Mouse (Mus musculus) kidney, embryonic 15.5 days (tissue): ENCODE results near the gene Aip. TPM values are rescaled to one million over a fixed set of nuclear protein-coding genes. Genes with fewer than 3 reads are reported as not detected.
"Not testable (repeated sequence)": the region's sequence is repeated elsewhere in the genome, so short reads cannot be mapped to it uniquely, and the experiment has no call there.

Experiments used
- ATAC-seq: fragments of 200-750 bp; cut with Nextera tagmentation; replicated peaks from 2 replicates; pipeline ENCODE4 v1.8.0; 2017; ENCODE audit warnings: moderate TSS enrichment; ENCODE audit not compliant: low FRiP score
- H3K27ac ChIP-seq: fragments of 300-500 bp; sonication (generic); 2 replicates; pipeline ENCODE4 v1.5.1; 2015; ENCODE audit warnings: mild to moderate bottlenecking, inconsistent platforms
- H3K27me3 ChIP-seq: fragments of 300-500 bp; sonication (generic); 2 replicates; pipeline ENCODE4 v1.6.1; 2015; ENCODE audit warnings: inconsistent platforms
- H3K36me3 ChIP-seq: fragments of 300-500 bp; sonication (generic); 2 replicates; pipeline ENCODE4 v1.6.1; 2015; ENCODE audit warnings: inconsistent platforms
- H3K4me1 ChIP-seq: fragments of 300-500 bp; sonication (generic); 2 replicates; pipeline ENCODE4 v1.6.1; 2015; ENCODE audit warnings: inconsistent platforms
- H3K4me2 ChIP-seq: fragments of 300-500 bp; sonication (generic); 2 replicates; pipeline ENCODE4 v1.6.1; 2015; ENCODE audit warnings: moderate library complexity, mild to moderate bottlenecking, inconsistent platforms
- H3K4me3 ChIP-seq: fragments of 300-500 bp; sonication (generic); replicated peaks from 2 replicates; pipeline ENCODE4 v1.5.1; 2015; ENCODE audit warnings: mild to moderate bottlenecking, inconsistent platforms
- H3K9ac ChIP-seq: fragments of 300-500 bp; sonication (generic); 2 replicates; pipeline ENCODE4 v1.6.1; 2015; ENCODE audit warnings: mild to moderate bottlenecking, inconsistent platforms
- H3K9me3 ChIP-seq: fragments of 300-500 bp; sonication (generic); replicated peaks from 2 replicates; pipeline ENCODE4 v1.6.1; 2016; ENCODE audit warnings: inconsistent platforms
- WGBS: fragments of 180-500 bp; shearing (Covaris S2); methylation state at CpG from one replicate; pipeline ENCODE4 v1.1.7; 2015; ENCODE audit warnings: mixed read lengths; 5-methylcytosine and 5-hydroxymethylcytosine counted together
- polyA plus RNA-seq: library from polyadenylated mRNA; unstranded; fragments of >200 nt; fragmentation: Nextera tagmentation; extraction: Ambion mirVana; gene quantifications from 2 replicates; pipeline ENCODE4 v1.2.1, GENCODE M21; 2015

Gene Aip
- polyA plus RNA-seq, 1 experiment from 2014 or later = 108 TPM

GRCm38 (mm10) chr19:4064501-4064900, 61.2 kb downstream of the Aip start:
- not testable (repeated sequence) for H3K4me3 ChIP-seq, H3K36me3 ChIP-seq, H3K9me3 ChIP-seq, H3K27ac ChIP-seq, ATAC-seq, H3K4me1 ChIP-seq, H3K9ac ChIP-seq, H3K27me3 ChIP-seq
- WGBS = 23% methylated on average over 5 of the region's 11 CpGs
- peak overlapping the region; percentile 28; the same call in 1 of the 2 replicates for H3K4me2 ChIP-seq

Other genes starting within 250 kb of the Aip start
- gene Tcirg1, start 218.7 kb downstream of the Aip start, polyA plus RNA-seq = 43.9 and 54.6 TPM in 2 replicates
- 344 and 353 TPM in 2 replicates for gene Ndufs8, start 213.1 kb downstream of the Aip start, polyA plus RNA-seq
- 2.9 and 4.1 TPM in 2 replicates for gene Aldh3b1, start 196.1 kb downstream of the Aip start, polyA plus RNA-seq
- gene Unc93b1, start 190.7 kb downstream of the Aip start, polyA plus RNA-seq = 18.3 and 21.2 TPM in 2 replicates
- 0.06 TPM in 1 of 2 replicates, not detected in the other for gene Aldh3b3, start 167.2 kb downstream of the Aip start, polyA plus RNA-seq
- gene Aldh3b2, start 153.5 kb downstream of the Aip start, polyA plus RNA-seq = 1.7 and 1.8 TPM in 2 replicates
- 28.6 and 35.0 TPM in 2 replicates for gene Acy3, start 139.3 kb downstream of the Aip start, polyA plus RNA-seq
- 0.75 and 1.5 TPM in 2 replicates for gene Tbx10, start 133.1 kb downstream of the Aip start, polyA plus RNA-seq
- 31.2 and 36.2 TPM in 2 replicates for gene Nudt8, start 125.3 kb downstream of the Aip start, polyA plus RNA-seq
- gene Gm49405, start 125.2 kb downstream of the Aip start, polyA plus RNA-seq = 3.3 and 4.1 TPM in 2 replicates
- 5.0 and 5.1 TPM in 2 replicates for gene Doc2g, start 122.5 kb downstream of the Aip start, polyA plus RNA-seq
- gene Ndufv1, start 113.1 kb downstream of the Aip start, polyA plus RNA-seq = 220 and 237 TPM in 2 replicates
- 529 and 563 TPM in 2 replicates for gene Gstp1, start 87.9 kb downstream of the Aip start, polyA plus RNA-seq
- gene Gstp2, start 79.8 kb downstream of the Aip start, polyA plus RNA-seq = 2.4 and 14.9 TPM in 2 replicates
- 0.73 and 1.4 TPM in 2 replicates for gene Gstp3, start 66.3 kb downstream of the Aip start, polyA plus RNA-seq
- gene Cabp2, start 44.3 kb downstream of the Aip start, polyA plus RNA-seq = 0.22 and 0.84 TPM in 2 replicates
- 116 and 117 TPM in 2 replicates for gene Cdk2ap2, start 28.7 kb downstream of the Aip start, polyA plus RNA-seq
- gene Pitpnm1, start 25.9 kb downstream of the Aip start, polyA plus RNA-seq = 14.0 and 15.8 TPM in 2 replicates
- not detected in 2 replicates for gene Gpr152, start 13.9 kb upstream of the Aip start, polyA plus RNA-seq
- 0.05 and 0.10 TPM in 2 replicates for gene Cabp4, start 18.2 kb upstream of the Aip start, polyA plus RNA-seq
- gene Coro1b, start 22.8 kb upstream of the Aip start, polyA plus RNA-seq = 165 and 174 TPM in 2 replicates
- 0.42 and 1.2 TPM in 2 replicates for gene Ptprcap, start 27.7 kb upstream of the Aip start, polyA plus RNA-seq
- gene Rps6kb2, start 37.5 kb upstream of the Aip start, polyA plus RNA-seq = 51.5 and 58.5 TPM in 2 replicates
- 2.9 and 3.1 TPM in 2 replicates for gene Carns1, start 49.6 kb upstream of the Aip start, polyA plus RNA-seq
- 2.4 and 3.0 TPM in 2 replicates for gene Tbc1d10c, start 65.4 kb upstream of the Aip start, polyA plus RNA-seq
- gene Ppp1ca, start 66.2 kb upstream of the Aip start, polyA plus RNA-seq = 953 and 971 TPM in 2 replicates
- 37.2 and 38.2 TPM in 2 replicates for gene Rad9a, start 75.8 kb upstream of the Aip start, polyA plus RNA-seq
- gene Clcf1, start 88.4 kb upstream of the Aip start, polyA plus RNA-seq = 5.1 and 6.8 TPM in 2 replicates
- gene AC109138.7, start 88.5 kb upstream of the Aip start, polyA plus RNA-seq = not detected in 2 replicates
- gene Pold4, start 106.0 kb upstream of the Aip start, polyA plus RNA-seq = 23.2 and 27.4 TPM in 2 replicates
- 15.1 and 15.9 TPM in 2 replicates for gene Ssh3, start 143.3 kb upstream of the Aip start, polyA plus RNA-seq
- 8.3 and 8.5 TPM in 2 replicates for gene Ankrd13d, start 157.3 kb upstream of the Aip start, polyA plus RNA-seq
- gene Grk2, start 180.4 kb upstream of the Aip start, polyA plus RNA-seq = 15.7 and 17.9 TPM in 2 replicates